Mouse (Mus musculus): ENCODE measurements around the gene Slc47a2. TPM values are rescaled to one million over a fixed set of nuclear protein-coding genes. Genes with fewer than 3 reads are reported as not detected.
A peak's percentile ranks its signal among the peaks of the same experiment; 100 is the strongest.

The Slc47a2 gene
- polyA plus RNA-seq, 1 experiment from 2014 or later, result not detected

GRCm38 (mm10) chr11:61300716-61301392, 41.8 kb downstream of the Slc47a2 start:
- no peak for DNase-seq (ENCODE audit: low spot score)
- Histone ChIP-seq H3K9ac (ENCODE audit: low read length) (no peak overlapping the region), H3K36me3 (ENCODE audit: control insufficient read depth, insufficient read depth, low read length) (no peaks in the 10 kb centered on the region), H3K4me1 (replicated peaks; ENCODE audit: control insufficient read depth, insufficient read depth, low read length) (no peaks in the 10 kb centered on the region), H3K4me2 (ENCODE audit: low read length) (peak overlapping the region; percentile 36), H3K9me3 (ENCODE audit: control insufficient read depth, low read length) (no peaks in the 10 kb centered on the region), H3K4me3 (ENCODE audit: low read depth, low read length) (no peak overlapping the region), H3K27ac (ENCODE audit: low read depth) (no peak overlapping the region), H3K27me3 (replicated peaks; ENCODE audit: control insufficient read depth, insufficient read depth, low read length) (no peaks in the 10 kb centered on the region)
- peak; percentile 60; the same call in 1 of the 2 replicates for ATAC-seq (replicated peaks; ENCODE audit: low FRiP score, low TSS enrichment, low read depth)
- WGBS, result 27% methylated on average over 14 of the region's 16 CpGs

- ATAC-seq (replicated peaks; ENCODE audit: low FRiP score, low TSS enrichment, low read depth), result no peak
- 52% methylated on average over 3 of the region's 3 CpGs for WGBS
Measured at GRCm38 (mm10) chr11:61300205-61300604, 42.5 kb downstream of the Slc47a2 start.

GRCm38 (mm10) chr11:61297901-61298300, 44.8 kb downstream of the Slc47a2 start:
- Histone ChIP-seq H3K27me3 (replicated peaks; ENCODE audit: control insufficient read depth, insufficient read depth, low read length) (no peaks in the 10 kb centered on the region), H3K9ac (ENCODE audit: low read length) (no peak overlapping the region), H3K4me1 (replicated peaks; ENCODE audit: control insufficient read depth, insufficient read depth, low read length) (no peaks in the 10 kb centered on the region), H3K27ac (ENCODE audit: low read depth) (no peak overlapping the region), H3K4me2 (ENCODE audit: low read length) (no peak overlapping the region), H3K4me3 (ENCODE audit: low read depth, low read length) (no peak overlapping the region), H3K36me3 (ENCODE audit: control insufficient read depth, insufficient read depth, low read length) (no peaks in the 10 kb centered on the region), H3K9me3 (ENCODE audit: control insufficient read depth, low read length) (no peaks in the 10 kb centered on the region)
- ATAC-seq (replicated peaks; ENCODE audit: low FRiP score, low TSS enrichment, low read depth) (no peak), DNase-seq (ENCODE audit: low spot score) (no peak)
- WGBS, result 60% methylated on average over 2 of the region's 2 CpGs

More at GRCm38 (mm10) chr11:61300205-61300604, 42.5 kb downstream of the Slc47a2 start:
- H3K4me3 ChIP-seq (ENCODE audit: low read depth, low read length), result no peak overlapping the region
- no peaks in the 10 kb centered on the region for H3K4me1 ChIP-seq (replicated peaks; ENCODE audit: control insufficient read depth, insufficient read depth, low read length)
- H3K9ac ChIP-seq (ENCODE audit: low read length), result no peak overlapping the region
- no peak overlapping the region; the same call in 1 of the 2 replicates for H3K4me2 ChIP-seq (ENCODE audit: low read length)
- no peaks in the 10 kb centered on the region for H3K36me3 ChIP-seq (ENCODE audit: control insufficient read depth, insufficient read depth, low read length)
- H3K9me3 ChIP-seq (ENCODE audit: control insufficient read depth, low read length), result no peaks in the 10 kb centered on the region
- H3K27me3 ChIP-seq (replicated peaks; ENCODE audit: control insufficient read depth, insufficient read depth, low read length), result no peaks in the 10 kb centered on the region
- no peak overlapping the region for H3K27ac ChIP-seq (ENCODE audit: low read depth)
- DNase-seq (ENCODE audit: low spot score), result no peak

- 85% methylated on average over 2 of the region's 2 CpGs for WGBS
- ATAC-seq (replicated peaks; ENCODE audit: low FRiP score, low TSS enrichment, low read depth), result no peak
Measured at GRCm38 (mm10) chr11:61297326-61297725, 45.3 kb downstream of the Slc47a2 start.

GRCm38 (mm10) chr11:61296556-61296955, 46.1 kb downstream of the Slc47a2 start:
- 70% methylated on average over 1 of the region's 1 CpGs for WGBS
- H3K4me3 ChIP-seq (ENCODE audit: low read depth, low read length), result no peak overlapping the region
- H3K9me3 ChIP-seq (ENCODE audit: control insufficient read depth, low read length), result no peaks in the 10 kb centered on the region
- DNase-seq (ENCODE audit: low spot score), result no peak
- H3K4me2 ChIP-seq (ENCODE audit: low read length), result no peak overlapping the region
- ATAC-seq (replicated peaks; ENCODE audit: low FRiP score, low TSS enrichment, low read depth), result no peak
- H3K27me3 ChIP-seq (replicated peaks; ENCODE audit: control insufficient read depth, insufficient read depth, low read length), result no peaks in the 10 kb centered on the region
- no peaks in the 10 kb centered on the region for H3K36me3 ChIP-seq (ENCODE audit: control insufficient read depth, insufficient read depth, low read length)
- H3K27ac ChIP-seq (ENCODE audit: low read depth), result no peak overlapping the region
- no peak overlapping the region for H3K9ac ChIP-seq (ENCODE audit: low read length)
- no peaks in the 10 kb centered on the region for H3K4me1 ChIP-seq (replicated peaks; ENCODE audit: control insufficient read depth, insufficient read depth, low read length)

More at GRCm38 (mm10) chr11:61297326-61297725, 45.3 kb downstream of the Slc47a2 start:
- no peak for DNase-seq (ENCODE audit: low spot score)
- Histone ChIP-seq H3K4me3 (ENCODE audit: low read depth, low read length) (no peak overlapping the region), H3K4me2 (ENCODE audit: low read length) (no peak overlapping the region), H3K27ac (ENCODE audit: low read depth) (no peak overlapping the region), H3K9me3 (ENCODE audit: control insufficient read depth, low read length) (no peaks in the 10 kb centered on the region), H3K4me1 (replicated peaks; ENCODE audit: control insufficient read depth, insufficient read depth, low read length) (no peaks in the 10 kb centered on the region), H3K27me3 (replicated peaks; ENCODE audit: control insufficient read depth, insufficient read depth, low read length) (no peaks in the 10 kb centered on the region), H3K9ac (ENCODE audit: low read length) (no peak overlapping the region), H3K36me3 (ENCODE audit: control insufficient read depth, insufficient read depth, low read length) (no peaks in the 10 kb centered on the region)

GRCm38 (mm10) chr11:61295556-61295955, 47.1 kb downstream of the Slc47a2 start:
- no peak overlapping the region for H3K9ac ChIP-seq (ENCODE audit: low read length)
- DNase-seq (ENCODE audit: low spot score) (no peak), ATAC-seq (replicated peaks; ENCODE audit: low FRiP score, low TSS enrichment, low read depth) (no peak)
- H3K36me3 ChIP-seq (ENCODE audit: control insufficient read depth, insufficient read depth, low read length), result no peaks in the 10 kb centered on the region
- H3K4me1 ChIP-seq (replicated peaks; ENCODE audit: control insufficient read depth, insufficient read depth, low read length), result no peaks in the 10 kb centered on the region
- H3K27me3 ChIP-seq (replicated peaks; ENCODE audit: control insufficient read depth, insufficient read depth, low read length), result no peaks in the 10 kb centered on the region
- 90% methylated on average over 2 of the region's 2 CpGs for WGBS
- no peak overlapping the region for H3K27ac ChIP-seq (ENCODE audit: low read depth)
- H3K9me3 ChIP-seq (ENCODE audit: control insufficient read depth, low read length), result no peaks in the 10 kb centered on the region
- H3K4me3 ChIP-seq (ENCODE audit: low read depth, low read length), result no peak overlapping the region
- H3K4me2 ChIP-seq (ENCODE audit: low read length), result no peak overlapping the region

- Histone ChIP-seq H3K4me3 (ENCODE audit: low read depth, low read length) (no peak overlapping the region), H3K9me3 (ENCODE audit: control insufficient read depth, low read length) (no peaks in the 10 kb centered on the region), H3K36me3 (ENCODE audit: control insufficient read depth, insufficient read depth, low read length) (no peaks in the 10 kb centered on the region), H3K27me3 (replicated peaks; ENCODE audit: control insufficient read depth, insufficient read depth, low read length) (no peaks in the 10 kb centered on the region), H3K9ac (ENCODE audit: low read length) (no peak overlapping the region), H3K4me1 (replicated peaks; ENCODE audit: control insufficient read depth, insufficient read depth, low read length) (no peaks in the 10 kb centered on the region), H3K27ac (ENCODE audit: low read depth) (no peak overlapping the region), H3K4me2 (ENCODE audit: low read length) (no peak overlapping the region)
- DNase-seq (ENCODE audit: low spot score) (no peak), ATAC-seq (replicated peaks; ENCODE audit: low FRiP score, low TSS enrichment, low read depth) (no peak)
- 58% methylated on average over 3 of the region's 3 CpGs for WGBS
Measured at GRCm38 (mm10) chr11:61294431-61294830, 48.2 kb downstream of the Slc47a2 start.

GRCm38 (mm10) chr11:61293251-61293650, 49.4 kb downstream of the Slc47a2 start:
- no peak for ATAC-seq (replicated peaks; ENCODE audit: low FRiP score, low TSS enrichment, low read depth)
- H3K4me2 ChIP-seq (ENCODE audit: low read length), result no peak overlapping the region
- H3K4me3 ChIP-seq (ENCODE audit: low read depth, low read length), result no peak overlapping the region
- WGBS, result 64% methylated on average over 2 of the region's 2 CpGs
- no peaks in the 10 kb centered on the region for H3K4me1 ChIP-seq (replicated peaks; ENCODE audit: control insufficient read depth, insufficient read depth, low read length)
- no peak overlapping the region for H3K27ac ChIP-seq (ENCODE audit: low read depth)
- H3K9me3 ChIP-seq (ENCODE audit: control insufficient read depth, low read length), result no peaks in the 10 kb centered on the region
- H3K9ac ChIP-seq (ENCODE audit: low read length), result no peak overlapping the region
- no peak for DNase-seq (ENCODE audit: low spot score)
- no peaks in the 10 kb centered on the region for H3K27me3 ChIP-seq (replicated peaks; ENCODE audit: control insufficient read depth, insufficient read depth, low read length)
- no peaks in the 10 kb centered on the region for H3K36me3 ChIP-seq (ENCODE audit: control insufficient read depth, insufficient read depth, low read length)

GRCm38 (mm10) chr11:61284323-61284722, 58.3 kb downstream of the Slc47a2 start:
- H3K27me3 ChIP-seq (replicated peaks; ENCODE audit: control insufficient read depth, insufficient read depth, low read length), result no peaks in the 10 kb centered on the region
- H3K4me3 ChIP-seq (ENCODE audit: low read depth, low read length), result no peak overlapping the region
- H3K4me2 ChIP-seq (ENCODE audit: low read length), result no peak overlapping the region
- H3K9ac ChIP-seq (ENCODE audit: low read length), result no peak overlapping the region
- no peaks in the 10 kb centered on the region for H3K9me3 ChIP-seq (ENCODE audit: control insufficient read depth, low read length)
- no peak overlapping the region for H3K27ac ChIP-seq (ENCODE audit: low read depth)
- H3K36me3 ChIP-seq (ENCODE audit: control insufficient read depth, insufficient read depth, low read length), result no peaks in the 10 kb centered on the region
- 79% methylated on average over 6 of the region's 6 CpGs for WGBS
- no peak for DNase-seq (ENCODE audit: low spot score)
- no peaks in the 10 kb centered on the region for H3K4me1 ChIP-seq (replicated peaks; ENCODE audit: control insufficient read depth, insufficient read depth, low read length)
- ATAC-seq (replicated peaks; ENCODE audit: low FRiP score, low TSS enrichment, low read depth), result no peak
